In the genomic region with DNA sequence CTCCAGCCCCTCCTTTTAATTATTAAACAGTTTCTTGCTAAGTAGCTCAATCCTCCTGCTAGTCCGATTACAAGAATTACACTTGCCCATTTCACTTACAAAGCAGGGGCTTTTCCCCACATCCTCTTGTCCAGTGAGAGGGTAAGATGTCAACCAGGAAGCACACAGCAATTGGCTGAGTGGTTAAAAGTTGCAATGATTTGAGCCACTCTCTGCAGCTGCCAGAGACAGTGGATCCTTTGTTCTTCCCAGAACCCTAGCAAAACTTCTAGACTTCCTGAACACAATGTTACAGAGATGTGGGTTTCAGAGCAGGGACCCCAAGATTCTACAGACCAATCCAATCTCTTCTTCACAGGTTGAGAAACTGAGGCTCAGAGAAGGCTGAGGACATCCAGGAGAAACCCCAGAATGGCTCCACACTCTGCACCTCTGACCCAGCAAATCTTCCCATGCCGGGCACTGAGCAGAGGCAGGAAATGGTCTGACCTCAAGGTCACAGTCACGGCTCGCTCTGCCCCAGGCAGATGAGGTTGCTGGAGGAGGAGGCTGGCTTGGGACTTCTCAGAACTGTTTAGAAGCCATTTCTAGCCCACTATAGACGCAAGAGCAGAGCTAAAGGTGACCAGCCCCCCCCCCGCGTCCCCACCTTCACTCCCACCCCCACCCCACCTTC, we compare ENCODE assay signal across 11 mouse cellular contexts.
DNase-seq lines count a peak whose midpoint lies in the region; ATAC-seq lines count a peak whose summit lies in the region.
"Had no signal": no experiment of that assay in that cellular context is flagged by ENCODE, and none has a peak within 500 bp of the region (broad histone marks: within the 10 kb centered on the region; RNA-seq: fewer than 3 reads in every experiment).

No protein-coding gene starts in this region.

- no peak overlapping the region for H3K4me2 ChIP-seq in kidney, embryonic 15.5 days
- H3K4me2 ChIP-seq in embryonic facial prominence, embryonic 13.5 days: no peak overlapping the region
- no peak overlapping the region for H3K4me2 ChIP-seq in hindbrain, embryonic 11.5 days (replicated peaks; ENCODE audit: low read depth, low read length)

- H3K4me1 ChIP-seq in kidney, embryonic 15.5 days: peaks cover 37% of the 10 kb centered on the region
- H3K4me1 ChIP-seq in embryonic facial prominence, embryonic 13.5 days: no peaks in the 10 kb centered on the region; the same call in 1 of the 2 replicates
- no peaks in the 10 kb centered on the region; the same call in 1 of the 2 replicates for H3K4me1 ChIP-seq in hindbrain, embryonic 11.5 days (replicated peaks; ENCODE audit: control insufficient read depth, insufficient read depth, low read length)

- H3K27ac ChIP-seq in kidney, embryonic 15.5 days: peak overlapping the region; percentile 59
- H3K27ac ChIP-seq in embryonic facial prominence, embryonic 13.5 days: no peak overlapping the region
- H3K27ac ChIP-seq in hindbrain, embryonic 11.5 days (ENCODE audit: low read depth, low read length): no peak overlapping the region

- no peak for DNase-seq in kidney, adult 18-20 months
- DNase-seq in Muller cell, postnatal 12 days (ENCODE audit: inconsistent ontology term): peak; percentile 26
- DNase-seq in kidney, postnatal 4 days: peak; percentile 47 to 60
- no peak for DNase-seq in natural killer cell, adult 2 months (ENCODE audit: low spot score in 2 of 2)
- DNase-seq in left cerebral cortex, adult 9 months (ENCODE audit: low spot score in 2 of 2): no peak
- DNase-seq in hindbrain, embryonic 11.5 days (ENCODE audit: low spot score): no peak
- DNase-seq: cerebellum, adult 11-12 months; liver, postnatal 0 days; thymus, postnatal 14 days had no signal

- peak; percentile 68 for ATAC-seq in kidney, embryonic 15.5 days (replicated peaks; ENCODE audit: low FRiP score)
- ATAC-seq in embryonic facial prominence, embryonic 13.5 days (ENCODE audit: insufficient number of reproducible peaks, insufficient read depth, low FRiP score, low TSS enrichment, low read depth): no peak
- ATAC-seq in hindbrain, embryonic 11.5 days (ENCODE audit: low FRiP score): no peak
- ATAC-seq: liver, postnatal 0 days had no signal

- H3K4me3 ChIP-seq in kidney, embryonic 15.5 days (replicated peaks): no peak overlapping the region
- H3K4me3 ChIP-seq in embryonic facial prominence, embryonic 13.5 days: no peak overlapping the region
- H3K4me3 ChIP-seq in hindbrain, embryonic 11.5 days (ENCODE audit: low read depth, low read length): no peak overlapping the region

- H3K27me3 ChIP-seq in kidney, embryonic 15.5 days: 0 out of 2 replicates have a peak, but pooled peaks cover 2% of the 10 kb centered on the region
- H3K27me3 ChIP-seq in embryonic facial prominence, embryonic 13.5 days: no peaks in the 10 kb centered on the region
- H3K27me3 ChIP-seq in hindbrain, embryonic 11.5 days (ENCODE audit: control insufficient read depth, insufficient read depth, low read length): no peaks in the 10 kb centered on the region

- no peaks in the 10 kb centered on the region; the same call in 1 of the 2 replicates for H3K9me3 ChIP-seq in kidney, embryonic 15.5 days (replicated peaks)
- H3K9me3 ChIP-seq in embryonic facial prominence, embryonic 13.5 days: no peaks in the 10 kb centered on the region
- no peaks in the 10 kb centered on the region for H3K9me3 ChIP-seq in hindbrain, embryonic 11.5 days (ENCODE audit: control insufficient read depth, low read length)

- H3K9ac ChIP-seq in kidney, embryonic 15.5 days: no peak overlapping the region
- 0 out of 2 replicates have a peak overlapping the region, but pooled peaks have one; percentile 27 for H3K9ac ChIP-seq in embryonic facial prominence, embryonic 13.5 days
- no peak overlapping the region for H3K9ac ChIP-seq in hindbrain, embryonic 11.5 days (ENCODE audit: low read depth, low read length)
- H3K9ac ChIP-seq: liver, postnatal 0 days had no signal

- peaks cover 10% of the 10 kb centered on the region; the same call in 1 of the 2 replicates for H3K36me3 ChIP-seq in kidney, embryonic 15.5 days
- H3K36me3 ChIP-seq in embryonic facial prominence, embryonic 13.5 days: no peaks in the 10 kb centered on the region
- H3K36me3 ChIP-seq in hindbrain, embryonic 11.5 days (ENCODE audit: control insufficient read depth, insufficient read depth, low read length): no peaks in the 10 kb centered on the region

- 22% methylated on average over 7 of the region's 7 CpGs for WGBS in kidney, embryonic 15.5 days
- 25% methylated on average over 7 of the region's 7 CpGs for WGBS in embryonic facial prominence, embryonic 13.5 days
- WGBS in hindbrain, embryonic 11.5 days: 58% methylated on average over 7 of the region's 7 CpGs

Comparison
In these comparisons a context has a peak if more than half of its experiments do, and no peak if none do; other contexts are left out.
1. DNase-seq: peak in Muller cell, postnatal 12 days (single experiment) and kidney, postnatal 4 days (2 of 2); none in kidney, adult 18-20 months (single experiment), natural killer cell, adult 2 months (0 of 2), left cerebral cortex, adult 9 months (0 of 2) and hindbrain, embryonic 11.5 days (single experiment).